Mouse (Mus musculus) cerebellum, postnatal 4 days (tissue): Measurements from ENCODE around the gene Styxl1.

Experiments
- DNase-seq, 2 experiments: peaks; one replicate each; pipeline ENCODE4 v3.0.0; 2022; ENCODE audit warnings: low spot score in 2 of 2, mixed read lengths in 1 of 2

Gene Styxl1

DNA sequence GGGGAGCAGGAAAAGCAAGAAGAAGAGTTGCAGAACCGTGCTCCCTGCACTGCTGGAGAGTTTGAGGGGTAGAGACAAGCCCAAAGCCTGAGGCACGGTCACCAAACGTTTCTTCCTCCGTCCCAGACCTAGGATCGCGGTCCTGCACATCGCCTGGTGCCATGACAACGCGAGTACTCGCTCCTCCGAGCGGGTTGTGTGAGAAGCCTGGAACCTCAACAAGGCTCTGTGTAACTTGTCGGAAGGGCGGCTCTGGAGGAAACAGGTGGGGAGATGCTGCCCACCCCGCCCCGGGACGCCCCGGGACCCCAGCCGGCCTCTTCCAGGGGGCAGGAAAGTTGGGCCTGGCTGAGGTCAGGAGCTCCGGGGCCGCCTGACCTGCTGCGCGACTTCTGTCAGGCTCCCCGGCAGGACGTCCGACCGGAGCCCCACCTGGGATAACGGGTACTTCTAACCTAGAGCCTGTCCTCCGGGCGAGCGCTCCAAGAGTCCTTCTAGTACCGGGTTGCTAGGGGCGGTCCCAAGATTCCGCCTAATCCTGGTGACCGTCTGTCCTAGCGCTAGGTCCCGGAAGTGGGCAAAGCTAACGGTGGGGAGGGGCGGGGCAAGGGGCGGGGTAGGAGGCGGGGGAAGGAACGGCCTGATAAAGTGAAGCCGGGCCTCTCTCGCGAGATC lies at the start of gene Styxl1:
Styxl1 (minus strand) TSS at position 590 of the 675 bp plus-strand sequence.
- DNase-seq = peak in 1 of 2 experiments; percentile 26

DNA sequence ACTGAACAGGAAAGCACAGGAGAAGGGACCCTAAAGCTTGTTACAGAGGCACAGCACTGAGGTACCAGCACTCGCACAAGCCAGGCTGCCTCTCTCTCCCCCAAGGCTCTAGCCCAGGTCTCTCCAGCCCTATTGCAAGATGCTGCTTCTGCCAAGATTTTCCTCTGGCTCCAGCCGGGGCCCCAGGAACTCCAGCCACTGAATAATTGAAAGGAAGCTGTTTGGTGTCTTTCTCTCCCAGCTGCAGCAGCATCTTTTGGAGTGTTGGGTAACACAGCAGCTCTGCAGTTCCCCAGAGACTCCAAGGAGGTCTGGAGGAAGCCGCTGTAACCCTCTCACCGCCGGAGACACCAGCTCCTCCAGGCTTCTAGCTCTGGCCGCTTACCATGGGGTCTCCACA lies 48.0 kb upstream of the Styxl1 start:
- DNase-seq = no peak

DNA sequence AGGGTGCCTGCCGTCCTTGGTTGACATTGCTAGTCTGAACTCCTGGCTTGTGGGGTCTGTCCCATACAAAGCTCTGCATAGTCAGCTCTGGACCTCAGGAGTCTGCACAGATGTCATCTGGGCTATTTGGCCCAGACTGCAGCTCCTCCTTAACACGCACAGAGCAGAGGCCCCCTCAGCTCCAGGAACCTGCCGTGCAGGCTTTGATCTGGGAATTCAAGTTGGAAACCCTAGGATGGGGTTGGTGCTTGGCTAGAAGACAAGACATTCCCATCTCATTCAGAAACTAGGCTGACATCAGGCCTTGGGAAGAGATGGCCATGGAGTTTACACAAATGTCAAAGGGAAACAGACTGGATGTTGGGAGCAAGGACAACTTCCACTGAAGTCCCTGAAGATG lies 46.3 kb upstream of the Styxl1 start:
- no peak for DNase-seq

DNA sequence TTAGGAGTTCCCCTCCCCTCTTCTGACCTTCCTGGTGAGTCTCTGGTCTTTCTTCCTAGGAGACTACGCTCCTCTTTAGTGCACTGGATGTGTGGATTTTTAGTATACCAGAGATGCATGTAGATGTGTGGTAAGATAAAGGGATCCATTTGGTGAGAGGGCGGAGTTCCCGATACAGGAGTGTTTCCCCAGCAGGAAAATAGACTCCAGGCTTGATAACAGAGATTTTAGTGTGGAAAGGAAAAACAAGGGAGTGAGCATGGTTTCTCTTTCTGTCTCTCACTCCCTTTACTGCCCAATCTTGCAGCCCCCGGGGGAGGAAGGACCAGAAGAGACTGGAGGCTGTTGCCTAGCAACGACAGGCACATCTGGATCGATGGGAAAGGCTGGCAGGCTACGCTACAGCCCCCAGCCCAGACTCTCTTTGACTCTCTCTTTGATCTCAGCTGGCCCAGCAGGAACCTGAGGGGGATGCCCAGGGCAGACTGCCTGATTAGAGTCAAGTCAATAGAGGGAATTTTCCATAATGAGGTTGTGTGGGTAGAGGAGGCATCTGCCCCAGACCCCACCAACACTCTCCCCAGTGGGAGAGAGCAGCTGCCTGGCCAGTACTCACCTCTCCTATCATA lies 44.2 kb upstream of the Styxl1 start:
- no peak for DNase-seq

DNA sequence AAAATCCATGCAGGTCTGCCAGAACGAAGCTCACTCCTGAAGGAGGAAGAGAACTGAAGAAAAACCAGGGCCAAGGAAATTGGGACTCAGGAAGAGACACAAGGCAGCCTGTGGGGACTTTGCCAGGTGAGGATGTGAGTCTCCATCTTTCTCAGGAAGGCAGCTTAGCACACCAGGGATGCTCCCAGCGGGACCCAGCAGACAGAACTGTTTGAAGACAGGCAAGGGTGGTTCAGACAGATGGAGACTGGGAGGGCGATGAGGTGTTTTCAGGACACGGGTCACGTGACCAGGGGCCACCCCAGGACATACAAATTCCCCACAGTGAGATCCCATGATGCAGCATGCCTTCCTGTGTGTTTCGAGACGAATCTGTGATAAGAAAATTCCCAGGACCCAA lies 40.3 kb upstream of the Styxl1 start:
- DNase-seq = no peak

DNA sequence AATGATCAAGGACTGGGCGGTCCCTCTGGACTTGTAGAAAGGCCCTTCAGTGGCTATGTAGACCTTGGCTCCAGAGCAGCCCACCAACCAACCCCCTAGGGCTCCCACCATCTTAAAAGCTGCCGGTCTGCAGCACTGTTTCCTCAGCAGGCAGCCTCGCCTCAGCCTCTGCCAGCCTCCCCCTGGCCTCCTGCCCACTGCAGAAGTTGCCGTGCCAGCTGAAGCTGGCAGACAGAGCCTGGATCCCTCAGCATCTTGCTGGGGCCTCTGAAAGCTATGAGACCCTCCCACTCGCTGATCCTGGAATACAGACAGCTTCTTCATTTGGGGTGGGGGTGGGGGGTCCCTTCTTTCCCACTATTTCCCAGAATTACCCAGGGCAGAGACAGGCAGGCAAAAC lies 34.8 kb upstream of the Styxl1 start:
- DNase-seq = peak; percentile 58 to 82

DNA sequence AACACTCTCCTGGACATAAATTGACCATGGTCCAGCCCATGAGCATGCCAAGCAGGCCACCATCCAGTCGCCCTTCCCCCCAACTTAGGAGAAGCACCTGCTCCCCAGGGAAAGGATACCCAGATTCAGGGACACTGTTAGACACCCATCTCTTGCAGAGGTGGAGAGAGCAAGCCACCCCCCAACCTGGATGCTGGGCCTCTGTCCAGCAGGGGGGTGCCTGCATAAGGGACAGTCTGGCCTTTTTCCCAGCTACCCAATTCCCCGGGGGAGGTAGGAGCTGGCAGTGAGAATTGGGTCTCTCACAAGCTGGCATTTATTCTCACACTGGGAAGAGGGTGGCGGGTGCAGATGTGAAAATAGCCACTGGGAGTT lies 29.1 kb upstream of the Styxl1 start:
- DNase-seq = no peak

DNA sequence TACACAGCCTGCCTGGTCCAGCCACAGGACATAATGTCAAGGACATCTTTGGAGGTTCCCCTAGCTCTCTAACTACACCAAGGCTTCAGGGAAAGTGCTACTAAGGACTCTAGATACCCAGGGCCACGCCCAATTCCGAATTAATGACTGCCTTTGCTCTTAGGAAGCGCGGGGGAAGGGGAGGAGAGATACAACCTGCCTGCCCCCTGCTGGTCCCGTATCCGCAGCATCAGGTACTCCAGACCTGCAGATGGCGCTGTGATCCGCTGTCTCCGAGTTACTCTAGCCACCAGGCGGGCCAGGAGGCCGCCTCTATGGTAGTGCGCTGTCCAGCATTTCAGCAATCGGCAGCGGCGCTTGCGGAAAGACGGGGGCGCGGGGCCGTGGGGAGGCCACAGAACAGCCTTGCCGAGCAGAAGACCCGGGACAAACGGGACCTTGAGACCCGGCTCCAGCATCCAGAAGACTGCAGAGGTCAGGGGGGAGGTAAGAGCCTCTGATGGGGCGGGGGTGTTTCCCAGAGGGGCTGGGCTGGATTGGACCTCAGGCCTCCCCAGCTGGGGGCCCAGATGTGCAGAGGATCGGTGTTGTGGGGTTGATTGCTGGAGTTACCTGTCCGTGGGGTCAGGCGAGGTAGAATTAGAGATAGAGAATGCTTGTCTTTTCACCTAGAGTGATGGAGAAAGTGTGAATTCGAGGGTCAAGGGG lies 28.5 kb upstream of the Styxl1 start, which contains the start of gene Srrm3:
Srrm3 (plus strand) TSS at position 336 of the 708 bp plus-strand sequence.
- peak; percentile 87 to 97 for DNase-seq

DNA sequence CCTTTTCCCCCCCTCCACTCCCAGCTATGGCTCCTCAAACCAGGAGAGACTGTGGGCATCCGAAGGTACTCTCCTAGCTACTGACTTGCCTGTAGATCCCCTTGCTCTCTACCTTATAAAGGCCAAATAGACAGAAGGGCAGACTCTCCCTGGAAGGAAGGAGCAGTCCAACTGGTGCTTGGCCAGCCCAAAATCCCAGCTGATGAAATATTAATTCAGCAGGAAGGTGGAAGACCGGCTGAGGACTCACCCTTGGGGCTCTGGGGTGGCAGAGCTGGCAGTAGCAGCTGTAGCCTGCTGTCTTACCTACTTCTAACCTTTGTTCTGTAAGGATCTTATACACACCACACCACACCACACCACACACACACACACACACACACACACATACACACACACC lies 26.6 kb upstream of the Styxl1 start:
- DNase-seq = no peak

DNA sequence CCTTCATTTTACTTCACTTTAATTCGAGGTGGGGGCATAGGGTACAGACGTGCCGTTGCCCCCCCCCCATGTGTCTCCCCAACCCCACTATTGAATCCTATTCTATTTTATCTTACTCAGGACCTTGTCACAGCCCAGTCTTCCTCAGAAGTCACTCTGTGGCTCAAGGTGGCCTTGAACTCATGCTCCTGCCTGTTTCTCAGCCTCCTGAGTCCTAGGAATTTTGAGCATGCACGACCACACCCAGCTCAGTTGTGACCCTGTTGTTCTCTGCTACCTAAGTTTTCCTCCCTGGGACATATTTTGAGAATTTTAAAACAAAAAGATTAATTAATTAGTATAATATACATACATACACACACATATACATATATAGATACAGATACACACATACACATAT lies 25.5 kb upstream of the Styxl1 start:
- no peak for DNase-seq

DNA sequence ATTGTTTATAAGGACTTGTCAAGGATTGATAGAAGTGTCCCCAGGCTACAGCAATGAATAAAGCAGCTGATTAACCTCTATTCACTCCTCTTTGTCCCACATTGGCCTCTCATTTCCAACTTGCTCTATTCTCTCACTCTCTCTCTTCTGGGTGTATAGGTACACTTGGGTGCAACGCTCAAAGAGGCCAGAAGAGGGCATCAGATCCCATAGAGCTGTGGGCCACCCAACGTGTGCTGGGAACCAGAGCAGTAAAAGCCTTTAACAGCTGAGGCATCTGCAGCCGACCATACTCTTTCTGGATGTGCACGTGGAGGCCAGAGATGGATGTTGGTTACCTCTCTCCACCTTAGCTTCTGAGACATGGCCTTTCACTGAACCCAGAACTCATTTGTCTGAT lies 24.9 kb upstream of the Styxl1 start:
- no peak for DNase-seq

DNA sequence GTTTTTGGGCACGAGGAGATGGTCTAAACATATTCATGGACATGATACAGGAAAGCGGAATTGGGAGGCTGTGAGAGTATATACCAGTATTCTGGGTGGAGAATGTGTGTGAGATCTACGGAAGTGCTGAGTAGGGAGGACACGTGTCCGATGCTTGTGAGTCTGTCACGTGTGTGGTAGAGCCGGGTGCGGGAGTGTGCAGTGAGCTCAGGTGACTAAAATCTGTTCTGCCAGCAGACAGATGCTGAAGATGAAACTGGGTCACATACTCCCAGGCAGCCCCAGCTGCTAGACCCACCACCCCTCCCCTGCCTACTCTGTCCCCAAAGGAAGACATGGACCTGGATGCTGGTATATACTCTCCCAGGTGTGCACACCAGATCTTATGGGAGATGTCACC lies 24.5 kb upstream of the Styxl1 start:
- no peak for DNase-seq

DNA sequence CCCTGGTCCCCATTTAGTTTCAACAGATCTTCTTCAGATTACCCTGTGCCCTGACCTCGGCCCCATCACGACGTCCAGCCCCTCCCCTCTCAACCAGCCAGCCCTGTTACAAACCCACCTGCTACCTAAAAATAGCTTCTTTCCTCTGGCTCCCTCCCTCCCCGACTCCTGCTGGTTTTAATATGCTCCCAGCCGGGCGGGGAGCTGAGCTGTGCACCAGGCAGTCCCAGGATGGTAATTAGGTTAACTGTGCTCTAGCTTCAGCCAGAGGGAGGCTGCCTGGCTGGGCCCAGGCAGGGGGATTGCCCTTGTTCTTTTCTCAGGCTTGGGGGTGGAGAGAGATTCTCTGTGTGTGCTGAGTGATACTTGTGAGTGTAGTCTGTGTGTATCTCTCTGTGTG lies 22.7 kb upstream of the Styxl1 start:
- DNase-seq = no peak

DNA sequence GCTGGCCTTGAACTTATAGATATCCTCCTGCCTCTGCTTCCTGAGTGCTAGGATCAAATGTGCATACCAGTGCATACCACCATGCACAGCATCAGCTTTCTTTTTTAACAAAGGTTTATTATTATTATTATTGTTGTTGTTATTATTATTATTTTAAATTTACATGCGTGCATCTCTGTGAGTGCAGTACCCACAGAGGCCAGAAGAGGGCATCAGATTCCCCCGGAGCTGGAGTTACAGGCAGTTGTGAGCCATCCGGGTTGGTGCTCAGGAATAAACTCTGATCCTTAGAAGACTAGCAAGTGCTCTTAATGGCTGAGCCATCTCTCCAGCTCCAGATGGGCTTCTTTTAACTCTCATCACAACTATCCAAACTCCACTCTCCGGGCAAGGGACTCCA lies 21.6 kb upstream of the Styxl1 start:
- DNase-seq = peak in 1 of 2 experiments; percentile 47

DNA sequence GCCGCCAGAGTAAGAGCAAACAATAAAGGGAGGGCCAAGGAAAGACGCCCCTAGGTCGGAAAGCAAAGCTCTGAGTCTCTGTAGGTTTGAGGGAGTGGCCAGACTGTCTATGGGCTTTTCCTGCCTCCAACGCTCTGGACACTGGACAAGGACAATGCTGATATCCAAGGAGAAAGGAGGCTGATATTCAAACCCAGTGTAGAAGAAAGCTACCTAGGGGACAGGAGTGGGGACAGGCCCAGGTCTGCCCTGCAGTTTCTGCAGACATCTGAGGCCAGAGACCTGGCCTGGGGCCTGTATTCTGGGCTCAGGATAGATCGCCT lies 16.6 kb upstream of the Styxl1 start:
- no peak for DNase-seq

DNA sequence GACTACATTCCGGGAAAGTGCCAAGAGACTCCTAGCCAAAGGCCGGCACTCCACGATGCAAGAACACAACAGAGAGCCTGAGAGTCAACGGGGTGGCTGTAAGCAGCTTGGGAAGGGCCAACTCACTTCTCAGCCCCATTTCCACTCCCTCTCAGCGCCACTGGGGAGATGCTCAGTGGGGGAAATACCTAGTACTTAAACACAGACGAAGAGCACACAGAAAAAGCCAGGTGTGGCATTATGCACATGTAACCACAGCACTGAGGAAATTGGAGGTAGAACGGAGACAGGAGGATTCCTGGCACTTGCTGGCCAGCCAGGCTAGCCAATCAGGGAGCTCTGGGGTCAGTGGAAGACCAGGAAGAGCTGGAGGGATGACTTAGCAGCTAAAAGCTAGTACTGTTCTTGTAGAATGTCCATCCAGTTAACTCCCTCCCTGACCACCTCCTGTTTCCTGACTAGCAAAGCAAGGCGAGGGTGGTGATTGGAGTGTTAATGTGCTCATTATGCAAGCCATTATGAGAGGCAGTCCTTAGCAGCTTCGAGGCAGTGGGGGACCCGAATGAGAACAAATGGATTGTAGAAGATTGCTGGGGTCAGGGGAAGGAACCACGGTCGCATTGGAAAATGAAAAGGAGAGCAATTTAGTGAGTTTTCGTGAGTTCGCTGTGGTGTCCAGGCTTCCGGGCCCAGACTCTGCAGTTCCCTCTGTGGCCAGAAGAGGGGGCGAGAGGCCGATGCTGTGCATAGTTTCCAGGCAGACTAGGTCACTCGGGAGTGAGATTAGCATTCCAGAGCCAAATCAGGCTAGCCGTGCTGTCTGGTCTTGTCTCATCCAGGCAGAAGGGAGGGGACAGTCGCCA lies 16.0 kb upstream of the Styxl1 start:
- peak; percentile 95 to 97 for DNase-seq

DNA sequence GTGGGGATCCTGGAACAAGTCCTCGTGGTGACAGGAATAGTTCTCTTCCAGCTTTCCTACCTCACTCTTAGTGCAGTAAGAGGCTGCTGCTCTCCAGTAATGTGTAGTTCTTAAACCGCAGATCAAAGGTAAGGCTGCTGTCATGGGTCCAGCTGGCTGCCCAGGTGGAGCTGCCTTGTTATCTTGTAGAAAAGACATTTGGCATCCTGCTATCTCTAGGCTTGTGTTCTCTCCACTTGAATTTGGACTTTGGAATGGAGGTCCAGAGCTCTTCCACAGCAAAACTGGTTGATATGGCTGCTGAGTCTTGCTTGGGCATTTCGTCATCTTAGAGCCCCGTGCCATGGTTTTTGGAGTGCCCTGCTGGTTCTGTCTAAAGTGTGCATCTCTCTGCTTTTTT lies 4.7 kb upstream of the Styxl1 start:
- no peak for DNase-seq

DNA sequence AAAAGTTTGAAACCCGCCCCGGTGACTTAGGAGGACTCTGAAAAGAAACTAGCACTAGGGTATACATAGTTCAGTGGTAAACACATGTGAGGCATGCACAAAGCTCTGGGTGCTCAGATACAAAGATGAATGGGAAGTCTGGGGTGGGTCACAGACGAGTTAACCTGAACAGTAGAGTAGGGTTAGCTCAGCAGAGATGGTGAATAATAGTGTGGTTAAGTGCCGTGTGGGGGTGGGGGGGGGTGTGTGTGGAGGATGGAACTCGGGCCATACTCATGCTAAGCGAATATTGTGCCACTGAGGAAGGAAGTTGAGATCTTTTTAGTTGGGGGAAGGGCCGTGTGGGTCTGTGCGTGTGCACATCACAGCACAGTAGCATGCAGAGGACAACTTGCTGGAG lies 2.1 kb upstream of the Styxl1 start:
- DNase-seq = no peak

DNA sequence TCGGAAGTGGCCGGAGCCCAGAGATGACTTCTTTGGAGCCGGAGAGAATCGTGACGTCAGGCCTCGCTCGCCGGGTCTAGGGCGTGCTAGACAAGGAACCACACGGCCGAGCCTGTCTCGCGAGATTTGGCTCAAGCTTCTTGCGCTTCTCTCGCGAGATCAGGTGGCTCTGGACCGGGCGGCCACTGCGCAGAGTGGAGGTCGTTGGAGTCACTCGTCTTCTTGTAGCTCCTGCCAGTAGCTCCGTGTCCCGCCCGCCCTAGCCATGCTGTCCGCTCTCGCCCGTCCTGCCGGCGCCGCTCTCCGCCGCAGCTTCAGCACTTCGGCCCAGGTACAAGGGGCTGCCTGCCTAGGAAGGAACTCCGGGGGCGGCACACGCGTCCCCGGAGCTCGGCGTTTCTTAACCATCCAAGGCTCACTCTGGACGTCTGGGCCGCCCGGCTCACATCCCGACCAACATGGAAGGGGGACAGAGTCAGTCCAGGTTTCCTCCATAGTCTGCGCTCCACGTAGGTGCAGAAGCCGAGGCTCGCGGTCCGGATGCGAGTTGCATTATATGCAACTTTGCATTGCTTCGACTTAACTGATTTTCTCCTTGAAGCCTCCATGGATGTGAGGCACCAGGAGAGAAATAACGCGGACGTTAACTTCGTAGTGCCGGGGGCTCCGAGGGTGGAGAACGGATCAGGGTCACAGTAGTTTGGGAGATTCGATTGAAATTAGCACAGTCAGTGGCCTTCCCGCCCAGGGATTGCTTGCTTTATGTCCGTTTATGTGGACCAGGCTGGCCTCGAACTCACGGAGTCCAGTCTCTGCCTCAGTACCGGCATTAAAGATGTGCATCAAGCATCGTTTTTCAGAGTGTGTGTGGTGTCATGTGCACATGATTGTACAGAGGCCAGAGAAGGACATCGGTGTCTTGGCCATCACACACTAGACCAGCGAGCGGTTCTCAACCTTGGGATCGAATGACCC lies 573 bp upstream of the Styxl1 start, which contains the start of gene Mdh2:
Mdh2 (plus strand) TSS at position 10 of the 975 bp plus-strand sequence.
- DNase-seq = peak; percentile 97 to 99

DNA sequence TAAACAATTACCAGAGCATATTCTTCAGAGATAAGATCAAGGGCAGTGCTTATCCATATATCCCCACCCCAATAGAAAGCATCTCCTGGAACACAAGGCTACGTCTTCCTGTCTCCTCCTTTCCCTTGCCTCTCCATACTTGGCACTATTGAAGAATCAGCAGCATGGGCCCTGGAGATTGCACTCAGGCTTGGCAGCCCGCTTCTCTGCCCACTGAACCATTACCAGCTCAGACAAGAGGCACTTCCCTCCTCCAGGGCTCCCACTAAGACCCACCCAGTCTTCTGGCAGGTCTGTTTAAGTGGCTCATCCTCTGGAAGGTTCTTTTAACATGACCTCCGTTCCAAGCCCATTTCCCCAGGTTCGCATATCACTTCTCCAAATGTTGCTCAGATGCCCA lies 1.6 kb downstream of the Styxl1 start:
- DNase-seq = no peak

DNA sequence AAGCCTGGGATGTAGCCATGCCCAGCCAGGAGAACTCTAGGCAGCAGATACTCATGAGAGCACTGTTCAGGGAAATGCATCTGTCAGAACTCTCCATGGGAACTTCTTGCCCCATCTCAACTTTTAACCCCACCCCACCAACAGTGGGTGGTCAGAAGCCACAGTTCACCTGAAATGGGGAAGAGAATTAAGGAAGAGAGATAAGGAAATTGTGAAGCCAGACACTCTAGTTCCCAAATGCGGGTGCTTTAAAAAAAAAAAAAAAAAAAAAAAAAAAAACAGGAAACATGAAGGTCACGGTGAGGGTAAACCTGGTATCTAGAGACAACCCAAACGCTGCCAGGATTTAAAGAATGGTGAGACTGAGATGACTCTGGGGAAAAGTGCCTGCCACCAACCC lies 5.7 kb downstream of the Styxl1 start:
- DNase-seq = no peak
